Mouse (Mus musculus): ENCODE results near the gene Cd209e. TPM values are rescaled to one million over a fixed set of nuclear protein-coding genes. Genes with fewer than 3 reads are reported as not detected.
"Not testable (repeated sequence)": the region's sequence is repeated elsewhere in the genome, so short reads cannot be mapped to it uniquely, and the experiment has no call there.

The Cd209e gene
- not detected in 2 replicates for polyA plus RNA-seq (2012; rRNA removed)
- not detected in 2 replicates for polyA plus RNA-seq (2014; fragmentation: Nextera tagmentation; extraction: Ambion mirVana)

DNA sequence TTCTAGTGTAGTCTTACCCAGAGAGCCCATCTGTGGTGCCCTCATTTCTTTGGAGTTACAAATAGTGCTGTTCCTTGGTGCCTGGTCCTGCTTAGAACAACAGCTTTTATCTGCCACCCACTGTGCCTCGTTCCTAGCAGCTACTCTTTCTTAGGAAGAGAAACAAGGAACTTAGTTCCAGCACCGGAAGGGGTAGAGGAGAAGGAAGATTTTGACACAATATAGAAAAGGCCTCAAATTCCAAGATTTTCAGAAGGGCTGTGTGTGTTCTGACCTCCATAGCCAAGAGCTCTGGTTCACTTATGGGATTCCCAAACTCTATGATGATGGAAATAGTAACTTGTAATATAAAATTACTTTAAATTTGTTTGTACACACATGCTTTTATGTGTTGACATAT lies at the start of gene Cd209e:
TSS of gene Cd209e (minus strand) at position 101 of the 400 bp plus-strand sequence.
- H3K9ac ChIP-seq (replicated peaks) = no peak within 1 kb of the TSS
- no peak for DNase-seq (ENCODE audit: low read depth in 3 of 3, low spot score in 3 of 3)
- H3K4me2 ChIP-seq (ENCODE audit: low read depth) = no peak within 1 kb of the TSS
- H3K4me3 ChIP-seq (ENCODE audit: insufficient read depth in 1 of 2, low read depth in 2 of 2, low read length in 2 of 2) = no peak within 1 kb of the TSS
- no peaks in the 10 kb centered on the region for H3K4me1 ChIP-seq (replicated peaks; ENCODE audit: control insufficient read depth in 2 of 2, insufficient read depth in 2 of 2, low read length in 1 of 2)
- no peaks in the 10 kb centered on the region for H3K9me3 ChIP-seq (ENCODE audit: control insufficient read depth, low read length)
- TF ChIP-seq EP300 (IDR thresholded peaks at IDR 0.05; ENCODE audit: low read depth) (no peak), CTCF (IDR thresholded peaks at IDR 0.05; ENCODE audit: low read depth) (no peak)
- no peak for ATAC-seq (ENCODE audit: insufficient read depth)
- no peaks in the 10 kb centered on the region for H3K27me3 ChIP-seq (ENCODE audit: control insufficient read depth, insufficient read depth, low read length)
- no peak within 1 kb of the TSS for H3K27ac ChIP-seq
- H3K36me3 ChIP-seq (replicated peaks; ENCODE audit: control insufficient read depth, insufficient read depth, low read depth) = no peaks in the 10 kb centered on the region
- WGBS (ENCODE audit: insufficient replicate concordance) = 45% methylated on average over 2 of the region's 2 CpGs

DNA sequence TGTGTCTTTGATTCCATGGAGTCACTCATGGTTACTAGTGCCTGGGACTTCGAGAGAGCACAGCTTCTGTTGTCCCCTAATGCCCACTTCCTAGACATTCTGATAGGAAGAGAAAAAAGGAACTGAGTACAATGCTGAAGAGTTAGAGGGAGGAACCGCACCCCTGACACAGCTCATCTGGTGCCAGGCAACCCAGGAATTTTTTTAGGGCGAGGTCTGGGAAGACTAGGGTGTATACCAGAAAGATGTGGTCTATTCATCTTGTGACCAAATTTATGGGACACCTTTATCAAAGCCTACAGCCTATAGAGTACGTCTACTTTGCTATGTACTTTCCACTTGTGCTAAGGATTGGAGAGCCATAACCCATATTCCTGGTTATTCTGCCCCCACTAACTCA lies 24.3 kb upstream of the Cd209e start, which contains the start of gene Cd209d:
TSS of gene Cd209d (minus strand) at position 101 of the 400 bp plus-strand sequence.
- Histone ChIP-seq H3K4me2 (ENCODE audit: low read depth) (no peak within 1 kb of the TSS), H3K36me3 (replicated peaks; ENCODE audit: control insufficient read depth, insufficient read depth, low read depth) (no peaks in the 10 kb centered on the region), H3K27me3 (ENCODE audit: control insufficient read depth, insufficient read depth, low read length) (no peaks in the 10 kb centered on the region), H3K9ac (replicated peaks) (no peak within 1 kb of the TSS), H3K27ac (no peak within 1 kb of the TSS), H3K4me3 (ENCODE audit: insufficient read depth in 1 of 2, low read depth in 2 of 2, low read length in 2 of 2) (no peak within 1 kb of the TSS), H3K4me1 (replicated peaks; ENCODE audit: control insufficient read depth in 2 of 2, insufficient read depth in 2 of 2, low read length in 1 of 2) (no peaks in the 10 kb centered on the region), H3K9me3 (ENCODE audit: control insufficient read depth, low read length) (no peaks in the 10 kb centered on the region)
- 47% methylated on average over 4 of the region's 4 CpGs for WGBS (ENCODE audit: insufficient replicate concordance)
- DNase-seq (ENCODE audit: low read depth in 3 of 3, low spot score in 3 of 3) (no peak), ATAC-seq (ENCODE audit: insufficient read depth) (no peak)
- TF ChIP-seq EP300 (IDR thresholded peaks at IDR 0.05; ENCODE audit: low read depth) = no peak
- no peak for TF ChIP-seq CTCF (IDR thresholded peaks at IDR 0.05; ENCODE audit: low read depth)

- no peaks in the 10 kb centered on the region for H3K27me3 ChIP-seq (ENCODE audit: control insufficient read depth, insufficient read depth, low read length)
- ATAC-seq (ENCODE audit: insufficient read depth) (no peak), DNase-seq (ENCODE audit: low read depth in 3 of 3, low spot score in 3 of 3) (no peak)
- H3K4me2 ChIP-seq (ENCODE audit: low read depth) = no peak overlapping the region
- TF ChIP-seq EP300 (IDR thresholded peaks at IDR 0.05; ENCODE audit: low read depth) (no peak), CTCF (IDR thresholded peaks at IDR 0.05; ENCODE audit: low read depth) (no peak)
- H3K9ac ChIP-seq (replicated peaks) = no peak overlapping the region
- H3K4me1 ChIP-seq (replicated peaks; ENCODE audit: control insufficient read depth in 2 of 2, insufficient read depth in 2 of 2, low read length in 1 of 2) = no peaks in the 10 kb centered on the region
- no peak overlapping the region for H3K27ac ChIP-seq
- H3K9me3 ChIP-seq (ENCODE audit: control insufficient read depth, low read length) = no peaks in the 10 kb centered on the region
- no peaks in the 10 kb centered on the region for H3K36me3 ChIP-seq (replicated peaks; ENCODE audit: control insufficient read depth, insufficient read depth, low read depth)
- WGBS (ENCODE audit: insufficient replicate concordance) = 47% methylated on average over 2 of the region's 2 CpGs
- H3K4me3 ChIP-seq (ENCODE audit: insufficient read depth in 1 of 2, low read depth in 2 of 2, low read length in 2 of 2) = no peak overlapping the region
Observed at GRCm38 (mm10) chr8:3876121-3876520, 22.0 kb upstream of the Cd209e start.

DNA sequence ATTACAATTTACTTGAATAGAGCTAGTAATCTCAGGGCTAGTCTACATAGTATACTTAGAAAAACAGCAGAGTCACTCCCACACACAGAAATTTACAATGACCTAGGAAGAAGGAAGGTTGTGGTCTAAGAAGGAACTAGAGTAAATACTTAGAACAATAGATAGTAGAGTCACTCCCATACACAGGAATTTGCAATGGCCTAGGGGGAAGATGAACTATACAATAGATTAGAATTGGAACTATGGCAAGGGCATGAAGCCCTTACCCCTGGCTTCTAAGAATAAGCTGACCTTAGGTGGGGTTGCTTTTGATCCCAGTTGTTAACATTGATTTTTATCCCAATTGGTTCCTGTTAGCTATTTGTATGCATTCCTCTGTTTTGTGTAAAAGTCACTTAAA lies 8.6 kb upstream of the Cd209e start:
- not testable (repeated sequence) for ATAC-seq (ENCODE audit: insufficient read depth)

DNA sequence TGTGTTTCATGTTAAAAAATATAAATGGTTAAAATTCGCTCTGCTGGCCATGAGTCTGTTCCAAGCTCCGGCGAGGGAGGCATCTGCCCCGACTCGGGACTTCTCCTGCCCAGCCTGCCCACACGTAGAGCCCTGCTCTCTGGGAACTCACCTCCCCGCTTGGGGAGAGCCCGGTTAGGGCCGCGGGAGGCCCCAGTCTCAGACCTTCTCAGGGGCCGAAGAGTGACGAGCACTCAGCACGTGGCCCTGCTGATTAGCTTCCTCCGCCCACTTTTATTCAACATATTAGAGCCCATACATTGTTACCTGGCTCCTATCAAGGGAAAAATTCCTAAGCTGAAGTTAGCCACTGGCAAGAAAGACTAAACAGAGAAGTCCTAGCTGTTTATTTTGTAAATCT lies 51.0 kb downstream of the Cd209e start:
- TF ChIP-seq EP300 (IDR thresholded peaks at IDR 0.05; ENCODE audit: low read depth) = no peak
- Histone ChIP-seq H3K4me3 (ENCODE audit: insufficient read depth in 1 of 2, low read depth in 2 of 2, low read length in 2 of 2) (no peak overlapping the region), H3K27me3 (ENCODE audit: control insufficient read depth, insufficient read depth, low read length) (no peaks in the 10 kb centered on the region), H3K4me1 (replicated peaks; ENCODE audit: control insufficient read depth in 2 of 2, insufficient read depth in 2 of 2, low read length in 1 of 2) (no peaks in the 10 kb centered on the region), H3K4me2 (ENCODE audit: low read depth) (no peak overlapping the region), H3K36me3 (replicated peaks; ENCODE audit: control insufficient read depth, insufficient read depth, low read depth) (no peaks in the 10 kb centered on the region), H3K9me3 (ENCODE audit: control insufficient read depth, low read length) (no peaks in the 10 kb centered on the region), H3K9ac (replicated peaks) (no peak overlapping the region), H3K27ac (no peak overlapping the region)
- 75% methylated on average over 14 of the region's 14 CpGs for WGBS (ENCODE audit: insufficient replicate concordance)
- DNase-seq (ENCODE audit: low read depth in 3 of 3, low spot score in 3 of 3) (peak in 2 of 3 experiments; percentile 60 to 64), ATAC-seq (ENCODE audit: insufficient read depth) (no peak)

More for the DNA sequence above, 8.6 kb upstream of the Cd209e start:
- not testable (repeated sequence) for H3K27ac ChIP-seq; H3K36me3 ChIP-seq (replicated peaks; ENCODE audit: control insufficient read depth, insufficient read depth, low read depth); DNase-seq (ENCODE audit: low read depth in 3 of 3, low spot score in 3 of 3); H3K4me2 ChIP-seq (ENCODE audit: low read depth); H3K9me3 ChIP-seq (ENCODE audit: control insufficient read depth, low read length); H3K27me3 ChIP-seq (ENCODE audit: control insufficient read depth, insufficient read depth, low read length); H3K4me1 ChIP-seq (replicated peaks; ENCODE audit: control insufficient read depth in 2 of 2, insufficient read depth in 2 of 2, low read length in 1 of 2); H3K4me3 ChIP-seq (ENCODE audit: insufficient read depth in 1 of 2, low read depth in 2 of 2, low read length in 2 of 2); H3K9ac ChIP-seq (replicated peaks)

Other genes with a start within 250 kb of the Cd209e start
- gene Xab2, start 233.0 kb downstream of the Cd209e start, polyA plus RNA-seq (2012; rRNA removed) = 24.1 and 27.1 TPM in 2 replicates
- gene Xab2, start 233.0 kb downstream of the Cd209e start, polyA plus RNA-seq (2014; fragmentation: Nextera tagmentation; extraction: Ambion mirVana) = 22.2 and 25.9 TPM in 2 replicates
- gene Pet100, start 232.8 kb downstream of the Cd209e start, polyA plus RNA-seq (2012; rRNA removed) = 7.9 and 32.5 TPM in 2 replicates
- 113 and 117 TPM in 2 replicates for gene Pet100, start 232.8 kb downstream of the Cd209e start, polyA plus RNA-seq (2014; fragmentation: Nextera tagmentation; extraction: Ambion mirVana)
- gene Pcp2, start 228.8 kb downstream of the Cd209e start, polyA plus RNA-seq (2012; rRNA removed) = not detected in 2 replicates
- gene Pcp2, start 228.8 kb downstream of the Cd209e start, polyA plus RNA-seq (2014; fragmentation: Nextera tagmentation; extraction: Ambion mirVana) = 0.19 TPM in 1 of 2 replicates, not detected in the other
- 55.5 and 61.7 TPM in 2 replicates for gene Stxbp2, start 223.4 kb downstream of the Cd209e start, polyA plus RNA-seq (2012; rRNA removed)
- 37.7 and 44.6 TPM in 2 replicates for gene Stxbp2, start 223.4 kb downstream of the Cd209e start, polyA plus RNA-seq (2014; fragmentation: Nextera tagmentation; extraction: Ambion mirVana)
- gene Retn, start 198.5 kb downstream of the Cd209e start, polyA plus RNA-seq (2012; rRNA removed) = not detected in 2 replicates
- not detected in 2 replicates for gene Retn, start 198.5 kb downstream of the Cd209e start, polyA plus RNA-seq (2014; fragmentation: Nextera tagmentation; extraction: Ambion mirVana)
- gene Mcemp1, start 188.6 kb downstream of the Cd209e start, polyA plus RNA-seq (2012; rRNA removed) = 1.4 and 1.9 TPM in 2 replicates
- 3.1 and 3.7 TPM in 2 replicates for gene Mcemp1, start 188.6 kb downstream of the Cd209e start, polyA plus RNA-seq (2014; fragmentation: Nextera tagmentation; extraction: Ambion mirVana)
- gene Fcor, start 181.9 kb downstream of the Cd209e start, polyA plus RNA-seq (2012; rRNA removed) = 0.90 and 1.4 TPM in 2 replicates
- gene Fcor, start 181.9 kb downstream of the Cd209e start, polyA plus RNA-seq (2014; fragmentation: Nextera tagmentation; extraction: Ambion mirVana) = 3.1 and 3.5 TPM in 2 replicates
- gene Trappc5, start 178.0 kb downstream of the Cd209e start, polyA plus RNA-seq (2012; rRNA removed) = 11.0 and 13.1 TPM in 2 replicates
- gene Trappc5, start 178.0 kb downstream of the Cd209e start, polyA plus RNA-seq (2014; fragmentation: Nextera tagmentation; extraction: Ambion mirVana) = 11.5 and 12.1 TPM in 2 replicates
- gene Fcer2a, start 160.1 kb downstream of the Cd209e start, polyA plus RNA-seq (2012; rRNA removed) = 0.01 TPM in 1 of 2 replicates, not detected in the other
- 0.05 TPM in 1 of 2 replicates, not detected in the other for gene Fcer2a, start 160.1 kb downstream of the Cd209e start, polyA plus RNA-seq (2014; fragmentation: Nextera tagmentation; extraction: Ambion mirVana)
- gene Clec4g, start 133.7 kb downstream of the Cd209e start, polyA plus RNA-seq (2012; rRNA removed) = 2.8 and 3.5 TPM in 2 replicates
- 3.6 and 4.2 TPM in 2 replicates for gene Clec4g, start 133.7 kb downstream of the Cd209e start, polyA plus RNA-seq (2014; fragmentation: Nextera tagmentation; extraction: Ambion mirVana)
- gene Cd209a, start 105.3 kb downstream of the Cd209e start, polyA plus RNA-seq (2012; rRNA removed) = 0.04 and 0.11 TPM in 2 replicates
- 0.21 TPM in 1 of 2 replicates, not detected in the other for gene Cd209a, start 105.3 kb downstream of the Cd209e start, polyA plus RNA-seq (2014; fragmentation: Nextera tagmentation; extraction: Ambion mirVana)
- gene Cd209d, start 24.2 kb upstream of the Cd209e start, polyA plus RNA-seq (2012; rRNA removed) = not detected in 2 replicates
- not detected in 2 replicates for gene Cd209d, start 24.2 kb upstream of the Cd209e start, polyA plus RNA-seq (2014; fragmentation: Nextera tagmentation; extraction: Ambion mirVana)
- not detected in 2 replicates for gene Cd209b, start 72.5 kb upstream of the Cd209e start, polyA plus RNA-seq (2012; rRNA removed)
- not detected in 2 replicates for gene Cd209b, start 72.5 kb upstream of the Cd209e start, polyA plus RNA-seq (2014; fragmentation: Nextera tagmentation; extraction: Ambion mirVana)
- 0.04 TPM in 1 of 2 replicates, not detected in the other for gene Cd209c, start 100.4 kb upstream of the Cd209e start, polyA plus RNA-seq (2012; rRNA removed)
- gene Cd209c, start 100.4 kb upstream of the Cd209e start, polyA plus RNA-seq (2014; fragmentation: Nextera tagmentation; extraction: Ambion mirVana) = 0.09 and 0.14 TPM in 2 replicates

Measured in liver, embryonic 14.5 days (tissue).